Mouse (Mus musculus) spleen, adult 2 months (tissue): ENCODE measurements around the gene Nup160. TPM values are rescaled to one million over a fixed set of nuclear protein-coding genes. Genes with fewer than 3 reads are reported as not detected.

ENCODE experiments used
- DNase-seq, 2 experiments: peaks; one replicate each; pipeline versions ENCODE4 v3.0.0 to v3.0.0-alpha.2; 2012 to 2021; ENCODE audit warnings: low spot score in 2 of 2, low read depth in 1 of 2
- H3K27ac ChIP-seq: fragments of 200-500 bp; 2 replicates; pipeline ENCODE4 v1.5.1; 2012; ENCODE audit warnings: low read length, inconsistent platforms; ENCODE audit not compliant: insufficient read depth
- H3K27me3 ChIP-seq: fragments of 200-500 bp; 2 replicates; pipeline ENCODE4 v1.6.1; 2012; ENCODE audit warnings: mild to moderate bottlenecking, moderate library complexity, low read length, inconsistent platforms; ENCODE audit not compliant: control insufficient read depth, insufficient read depth
- H3K36me3 ChIP-seq: fragments of 200-500 bp; 2 replicates; pipeline ENCODE4 v1.6.1; 2012; ENCODE audit warnings: mild to moderate bottlenecking, low read length, inconsistent platforms; ENCODE audit not compliant: control insufficient read depth, insufficient read depth
- H3K4me1 ChIP-seq: fragments of 200-500 bp; 2 replicates; pipeline ENCODE4 v1.6.1; 2011; ENCODE audit warnings: inconsistent platforms; ENCODE audit not compliant: control insufficient read depth, insufficient read depth, insufficient read length
- H3K4me3 ChIP-seq: fragments of 200-500 bp; 2 replicates; pipeline ENCODE4 v1.5.1; 2011; ENCODE audit warnings: mild to moderate bottlenecking, inconsistent platforms; ENCODE audit not compliant: insufficient read depth, insufficient read length; ENCODE audit errors: extremely low read depth
- CTCF ChIP-seq: fragments of 200-500 bp; IDR thresholded peaks from 2 replicates; pipeline ENCODE4 v1.5.1; 2011; ENCODE audit warnings: mild to moderate bottlenecking, inconsistent platforms; ENCODE audit not compliant: insufficient read depth, insufficient read length, insufficient replicate concordance; ENCODE audit errors: extremely low read depth
- POLR2A ChIP-seq: fragments of 200-500 bp; IDR thresholded peaks from 2 replicates; pipeline ENCODE4 v1.6.1; 2011; ENCODE audit warnings: low read depth, low read length, inconsistent platforms
- WGBS: fragments of 180-500 bp; shearing (Covaris S2); methylation state at CpG from one replicate; pipeline ENCODE4 v1.1.7; 2018; 5-methylcytosine and 5-hydroxymethylcytosine counted together
- polyA plus RNA-seq: library from polyadenylated mRNA; depleted of rRNA; stranded (reverse); fragments of >200 nt; gene quantifications from 2 replicates; pipeline ENCODE4 v1.2.3, GENCODE M21; 2012

The Nup160 gene
- polyA plus RNA-seq, 1 experiment = 10.3 TPM

GRCm38 (mm10) chr2:90638986-90639746 is 37.8 kb upstream of the Nup160 start:
- DNase-seq = no peak
- 80% methylated on average over 8 of the region's 8 CpGs for WGBS
- no peak overlapping the region for H3K27ac ChIP-seq
- no peak for TF ChIP-seq POLR2A
- no peak for TF ChIP-seq CTCF
- no peak overlapping the region for H3K4me3 ChIP-seq
- H3K27me3 ChIP-seq = no peaks in the 10 kb centered on the region
- H3K36me3 ChIP-seq = no peaks in the 10 kb centered on the region
- peaks cover 17% of the 10 kb centered on the region for H3K4me1 ChIP-seq

- no peaks in the 10 kb centered on the region for H3K36me3 ChIP-seq
- H3K4me1 ChIP-seq = peaks cover 17% of the 10 kb centered on the region
- WGBS = 79% methylated on average over 5 of the region's 5 CpGs
- no peak for TF ChIP-seq POLR2A
- TF ChIP-seq CTCF = no peak
- no peak overlapping the region for H3K4me3 ChIP-seq
- H3K27me3 ChIP-seq = no peaks in the 10 kb centered on the region
- H3K27ac ChIP-seq = no peak overlapping the region
- no peak for DNase-seq
Measured at GRCm38 (mm10) chr2:90639747-90640699, 37.0 kb upstream of the Nup160 start.

DNA sequence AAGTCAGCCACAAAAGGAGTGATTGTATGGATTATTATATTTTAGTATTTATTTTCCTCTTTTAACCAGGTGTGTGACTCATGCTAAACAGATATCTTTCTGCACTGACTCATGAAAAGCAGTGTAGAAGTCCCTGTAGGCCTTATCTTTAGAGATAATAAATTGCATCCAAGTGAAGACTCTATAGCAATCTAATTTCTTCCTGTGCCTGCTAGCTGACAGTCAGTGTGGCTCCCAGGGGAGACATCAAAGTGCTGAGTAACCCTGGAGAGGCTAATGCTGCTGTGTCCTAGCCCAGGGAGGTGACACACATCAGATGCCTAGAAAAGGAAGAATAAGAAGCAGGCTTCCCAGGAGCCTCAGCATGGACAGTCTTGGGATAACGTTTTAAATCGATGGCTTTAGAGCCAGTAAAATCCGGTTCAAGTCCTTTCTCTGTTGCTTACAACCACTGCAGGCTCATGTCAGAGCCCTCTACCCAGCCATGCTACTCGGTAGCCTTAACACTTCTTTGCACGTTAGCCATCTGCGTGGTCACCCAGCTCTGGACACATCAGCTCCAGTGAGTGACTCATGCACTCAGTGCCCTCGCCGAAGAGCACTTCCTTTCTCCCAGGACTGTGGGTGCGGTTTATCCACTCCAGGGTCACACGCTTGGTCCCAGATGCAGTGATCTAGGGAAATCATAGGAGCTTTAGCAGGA is 35.9 kb upstream of the Nup160 start:
- H3K27ac ChIP-seq = no peak overlapping the region
- no peak for DNase-seq
- no peak overlapping the region for H3K4me3 ChIP-seq
- H3K4me1 ChIP-seq = peaks cover 11% of the 10 kb centered on the region; the same call in 1 of the 2 replicates
- no peaks in the 10 kb centered on the region for H3K36me3 ChIP-seq
- WGBS = 71% methylated on average over 10 of the region's 10 CpGs
- no peaks in the 10 kb centered on the region for H3K27me3 ChIP-seq
- TF ChIP-seq POLR2A (no peak), CTCF (no peak)

DNA sequence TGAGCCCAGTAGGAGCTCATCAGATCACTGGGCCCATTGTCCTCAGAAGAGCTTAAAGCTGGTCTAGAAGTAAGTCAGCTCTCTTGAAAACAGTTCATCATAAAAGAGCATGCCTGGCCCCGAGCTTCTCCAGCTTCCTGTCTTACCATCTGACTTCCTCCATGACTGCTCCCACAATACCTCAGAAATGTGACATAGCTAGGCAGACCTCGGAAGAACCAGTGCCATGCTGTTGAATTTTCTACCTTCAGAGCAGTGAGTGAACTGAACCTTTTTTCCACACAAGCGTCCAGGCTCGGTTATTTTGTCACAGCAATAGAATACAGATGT is 35.3 kb upstream of the Nup160 start:
- peaks cover 11% of the 10 kb centered on the region; the same call in 1 of the 2 replicates for H3K4me1 ChIP-seq
- no peak overlapping the region for H3K4me3 ChIP-seq
- no peak overlapping the region for H3K27ac ChIP-seq
- H3K27me3 ChIP-seq = no peaks in the 10 kb centered on the region
- DNase-seq = no peak
- TF ChIP-seq POLR2A = no peak
- no peak for TF ChIP-seq CTCF
- no peaks in the 10 kb centered on the region for H3K36me3 ChIP-seq
- WGBS = 54% methylated on average over 4 of the region's 4 CpGs

DNA sequence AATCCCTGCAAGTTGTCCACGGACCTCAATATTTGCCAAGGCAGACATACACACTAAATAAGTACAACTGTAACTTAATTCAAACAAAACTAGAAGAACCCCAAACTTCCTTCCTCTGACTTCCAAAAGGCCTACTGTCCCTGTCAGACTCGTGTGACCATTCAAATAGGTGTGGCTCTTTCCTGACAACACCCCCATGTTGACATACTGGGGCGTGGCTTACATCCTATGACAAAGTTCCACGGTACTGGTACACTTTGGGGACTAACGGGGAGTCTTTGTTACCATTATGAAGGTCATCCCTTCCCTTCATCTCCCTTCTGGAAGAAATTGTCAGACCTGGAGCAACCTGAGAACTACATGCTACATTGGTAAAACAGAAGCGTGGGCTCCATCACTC is 29.9 kb upstream of the Nup160 start:
- TF ChIP-seq CTCF (no peak), POLR2A (no peak)
- Histone ChIP-seq H3K4me1 (peaks cover 24% of the 10 kb centered on the region), H3K27me3 (no peaks in the 10 kb centered on the region), H3K4me3 (no peak overlapping the region), H3K27ac (no peak overlapping the region), H3K36me3 (no peaks in the 10 kb centered on the region)
- WGBS = 72% methylated on average over 6 of the region's 6 CpGs
- DNase-seq = no peak

DNA sequence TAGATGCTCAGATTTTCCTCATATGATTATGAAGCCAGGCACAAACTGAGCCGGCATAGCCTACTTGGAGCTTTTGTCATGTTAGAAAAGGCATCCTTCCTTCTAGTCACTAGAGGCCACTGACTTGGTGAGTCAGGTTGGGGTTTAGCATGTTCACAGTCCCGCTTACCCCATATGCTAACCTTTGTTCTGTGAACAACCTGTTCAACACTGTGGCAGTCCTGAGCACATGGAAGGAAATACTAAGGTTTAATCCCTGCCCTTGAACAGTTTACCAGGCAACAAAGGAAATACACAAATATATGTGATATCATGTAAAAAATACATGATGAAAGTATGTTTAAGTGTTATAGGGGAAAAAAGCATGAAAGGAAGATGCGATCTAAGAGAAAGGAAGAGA is 27.6 kb upstream of the Nup160 start:
- 61% methylated on average over 3 of the region's 3 CpGs for WGBS
- DNase-seq = no peak
- H3K4me1 ChIP-seq = peaks cover 24% of the 10 kb centered on the region
- TF ChIP-seq CTCF = no peak
- no peak for TF ChIP-seq POLR2A
- no peak overlapping the region for H3K4me3 ChIP-seq
- H3K27ac ChIP-seq = peak overlapping the region; percentile 52
- H3K27me3 ChIP-seq = no peaks in the 10 kb centered on the region
- no peaks in the 10 kb centered on the region for H3K36me3 ChIP-seq
